Mouse (Mus musculus): ENCODE data around the gene Mthfd1l. TPM values are rescaled to one million over a fixed set of nuclear protein-coding genes. Genes with fewer than 3 reads are reported as not detected.

The Mthfd1l gene
- total and polyA plus RNA-seq, 2 experiments from 2014 or later: 7.4 to 10.7 TPM

DNA sequence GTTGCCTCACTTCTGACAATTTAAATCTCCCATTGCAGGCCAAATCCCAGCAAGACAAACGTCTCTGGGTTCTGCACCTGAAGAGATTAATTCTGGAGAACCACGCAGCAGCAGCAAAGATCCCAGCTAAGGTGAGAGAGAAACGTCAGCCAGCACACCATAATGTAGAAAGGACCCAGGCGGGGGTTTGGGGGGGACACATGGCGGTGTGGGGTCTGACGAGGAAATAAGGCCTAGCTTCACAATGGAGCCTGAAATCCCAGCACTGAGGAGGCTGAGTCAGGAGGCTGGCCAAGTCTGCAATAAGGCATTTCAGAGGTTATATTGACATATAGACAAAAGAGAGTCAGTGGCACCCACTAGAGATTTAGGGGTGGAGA, 32.3 kb upstream of the Mthfd1l start:
- H3K4me3 ChIP-seq (ENCODE audit: low read length): no peak overlapping the region
- no peak overlapping the region for H3K4me2 ChIP-seq (ENCODE audit: low read depth, low read length)
- no peaks in the 10 kb centered on the region for H3K4me1 ChIP-seq (ENCODE audit: insufficient read depth, low read length)
- TF ChIP-seq CTCF (IDR thresholded peaks at IDR 0.05; ENCODE audit: low read depth): no peak
- ATAC-seq (no peak), DNase-seq (ENCODE audit: low spot score) (no peak)
- no peaks in the 10 kb centered on the region; the same call in 1 of the 2 replicates for H3K36me3 ChIP-seq (ENCODE audit: insufficient read depth, low read length)
- no peaks in the 10 kb centered on the region for H3K27me3 ChIP-seq (ENCODE audit: insufficient read depth, low read length)
- no peaks in the 10 kb centered on the region for H3K9me3 ChIP-seq (ENCODE audit: low read length)
- no peak overlapping the region for H3K27ac ChIP-seq
- 84% methylated on average over 6 of the region's 6 CpGs for WGBS
- H3K9ac ChIP-seq (replicated peaks; ENCODE audit: low read length): no peak overlapping the region

DNA sequence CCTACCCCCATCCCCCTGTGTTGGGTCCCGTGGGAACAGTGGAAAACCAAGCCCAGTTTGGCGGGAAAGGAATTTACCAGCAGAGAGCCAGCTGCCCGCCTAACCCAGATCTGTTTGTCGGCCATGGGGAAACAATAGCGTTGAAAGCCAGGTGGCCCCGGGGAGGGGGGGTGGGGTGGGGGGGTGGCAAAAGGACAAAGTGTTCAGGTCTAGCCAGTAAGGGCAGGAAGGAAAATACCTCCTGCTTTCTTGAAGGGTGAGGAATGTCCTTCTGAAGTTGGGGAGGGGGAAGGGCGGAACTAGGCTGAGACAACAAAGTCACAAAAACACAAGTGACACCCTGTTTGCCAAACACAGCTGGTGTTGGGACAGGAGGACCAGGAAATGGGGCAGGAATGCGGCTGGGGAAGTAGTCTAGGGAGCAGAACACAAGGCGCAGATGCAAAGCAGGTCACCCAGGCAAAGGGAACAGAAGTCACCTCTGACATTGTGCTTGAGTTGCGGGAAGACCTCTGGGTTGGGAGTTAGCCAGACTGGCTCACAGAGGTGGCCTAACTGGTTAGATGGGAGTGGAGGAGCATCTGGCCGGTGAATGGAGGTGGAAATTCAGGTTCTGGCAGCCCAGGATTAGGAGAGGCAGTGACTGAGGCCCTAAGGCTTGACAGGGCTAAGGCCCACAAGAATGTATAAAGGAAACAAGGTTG, 31.7 kb upstream of the Mthfd1l start:
- no peak overlapping the region for H3K4me3 ChIP-seq (ENCODE audit: low read length)
- ATAC-seq (peak; percentile 31; the same call in 1 of the 2 replicates), DNase-seq (ENCODE audit: low spot score) (no peak)
- 40% methylated on average over 11 of the region's 11 CpGs for WGBS
- no peaks in the 10 kb centered on the region for H3K27me3 ChIP-seq (ENCODE audit: insufficient read depth, low read length)
- no peak overlapping the region for H3K27ac ChIP-seq
- no peaks in the 10 kb centered on the region for H3K4me1 ChIP-seq (ENCODE audit: insufficient read depth, low read length)
- no peaks in the 10 kb centered on the region; the same call in 1 of the 2 replicates for H3K36me3 ChIP-seq (ENCODE audit: insufficient read depth, low read length)
- H3K9me3 ChIP-seq (ENCODE audit: low read length): no peaks in the 10 kb centered on the region
- H3K9ac ChIP-seq (replicated peaks; ENCODE audit: low read length): no peak overlapping the region
- no peak overlapping the region for H3K4me2 ChIP-seq (ENCODE audit: low read depth, low read length)
- no peak for TF ChIP-seq CTCF (IDR thresholded peaks at IDR 0.05; ENCODE audit: low read depth)

GRCm38 (mm10) chr10:3942289-3942688, 30.6 kb upstream of the Mthfd1l start:
- Histone ChIP-seq H3K9me3 (ENCODE audit: low read length) (no peaks in the 10 kb centered on the region), H3K27me3 (ENCODE audit: insufficient read depth, low read length) (no peaks in the 10 kb centered on the region), H3K4me2 (ENCODE audit: low read depth, low read length) (no peak overlapping the region), H3K9ac (replicated peaks; ENCODE audit: low read length) (no peak overlapping the region), H3K36me3 (ENCODE audit: insufficient read depth, low read length) (no peaks in the 10 kb centered on the region; the same call in 1 of the 2 replicates), H3K4me1 (ENCODE audit: insufficient read depth, low read length) (no peaks in the 10 kb centered on the region), H3K27ac (no peak overlapping the region), H3K4me3 (ENCODE audit: low read length) (no peak overlapping the region)
- DNase-seq (ENCODE audit: low spot score): no peak
- no peak for ATAC-seq
- 80% methylated on average over 6 of the region's 6 CpGs for WGBS
- TF ChIP-seq CTCF (IDR thresholded peaks at IDR 0.05; ENCODE audit: low read depth): no peak

- peak; percentile 92 for TF ChIP-seq CTCF (IDR thresholded peaks at IDR 0.05; ENCODE audit: low read depth)
- Histone ChIP-seq H3K27ac (no peak overlapping the region), H3K9ac (replicated peaks; ENCODE audit: low read length) (no peak overlapping the region), H3K4me1 (ENCODE audit: insufficient read depth, low read length) (no peaks in the 10 kb centered on the region), H3K9me3 (ENCODE audit: low read length) (no peaks in the 10 kb centered on the region), H3K27me3 (ENCODE audit: insufficient read depth, low read length) (no peaks in the 10 kb centered on the region), H3K4me2 (ENCODE audit: low read depth, low read length) (no peak overlapping the region), H3K36me3 (ENCODE audit: insufficient read depth, low read length) (no peaks in the 10 kb centered on the region; the same call in 1 of the 2 replicates), H3K4me3 (ENCODE audit: low read length) (no peak overlapping the region)
- peak; percentile 91 for DNase-seq (ENCODE audit: low spot score)
- peak; percentile 72; the same call in 1 of the 2 replicates for ATAC-seq
- WGBS: 34% methylated on average over 10 of the region's 10 CpGs
Measured at GRCm38 (mm10) chr10:3943492-3944395, 29.2 kb upstream of the Mthfd1l start.

GRCm38 (mm10) chr10:3946871-3947270, 26.0 kb upstream of the Mthfd1l start:
- 88% methylated on average over 17 of the region's 17 CpGs for WGBS
- Histone ChIP-seq H3K9ac (replicated peaks; ENCODE audit: low read length) (no peak overlapping the region), H3K36me3 (ENCODE audit: insufficient read depth, low read length) (no peaks in the 10 kb centered on the region), H3K4me3 (ENCODE audit: low read length) (no peak overlapping the region), H3K27ac (no peak overlapping the region), H3K4me2 (ENCODE audit: low read depth, low read length) (no peak overlapping the region), H3K9me3 (ENCODE audit: low read length) (no peaks in the 10 kb centered on the region), H3K4me1 (ENCODE audit: insufficient read depth, low read length) (no peaks in the 10 kb centered on the region), H3K27me3 (ENCODE audit: insufficient read depth, low read length) (no peaks in the 10 kb centered on the region)
- DNase-seq (ENCODE audit: low spot score) (no peak), ATAC-seq (no peak)
- TF ChIP-seq CTCF (IDR thresholded peaks at IDR 0.05; ENCODE audit: low read depth): no peak

- Histone ChIP-seq H3K4me1 (ENCODE audit: insufficient read depth, low read length) (no peaks in the 10 kb centered on the region), H3K4me3 (ENCODE audit: low read length) (no peak overlapping the region), H3K27ac (no peak overlapping the region), H3K9ac (replicated peaks; ENCODE audit: low read length) (no peak overlapping the region), H3K27me3 (ENCODE audit: insufficient read depth, low read length) (no peaks in the 10 kb centered on the region), H3K36me3 (ENCODE audit: insufficient read depth, low read length) (no peaks in the 10 kb centered on the region), H3K9me3 (ENCODE audit: low read length) (no peaks in the 10 kb centered on the region), H3K4me2 (ENCODE audit: low read depth, low read length) (no peak overlapping the region)
- no peak for TF ChIP-seq CTCF (IDR thresholded peaks at IDR 0.05; ENCODE audit: low read depth)
- WGBS: 92% methylated on average over 7 of the region's 7 CpGs
- DNase-seq (ENCODE audit: low spot score): no peak
- ATAC-seq: no peak
Measured at GRCm38 (mm10) chr10:3947346-3947745, 25.6 kb upstream of the Mthfd1l start.
